Mouse (Mus musculus) thymus, adult 18-20 months (tissue): Measurements from ENCODE around the gene Gnao1.

ENCODE experiments used
- DNase-seq, 2 experiments: peaks; one replicate each; pipeline ENCODE4 v3.0.0; 2022; ENCODE audit warnings: mixed read lengths in 2 of 2

Gene Gnao1

GRCm38 (mm10) chr8:93898570-93898969, 88.8 kb downstream of the Gnao1 start:
- DNase-seq, result no peak

- DNase-seq, result no peak
Measured at GRCm38 (mm10) chr8:93902040-93902439, 92.3 kb downstream of the Gnao1 start.

GRCm38 (mm10) chr8:93906961-93907360, 97.2 kb downstream of the Gnao1 start:
- DNase-seq, result no peak

GRCm38 (mm10) chr8:93907987-93908441, 98.2 kb downstream of the Gnao1 start:
- DNase-seq, result no peak

- DNase-seq, result no peak
Measured at GRCm38 (mm10) chr8:93908546-93908945, 98.8 kb downstream of the Gnao1 start.

GRCm38 (mm10) chr8:93911715-93912555, 102.2 kb downstream of the Gnao1 start:
- DNase-seq, result no peak

GRCm38 (mm10) chr8:93917859-93918421, 108.2 kb downstream of the Gnao1 start:
- no peak for DNase-seq

GRCm38 (mm10) chr8:93918580-93918979, 108.8 kb downstream of the Gnao1 start:
- DNase-seq, result no peak

- DNase-seq, result no peak
Measured at GRCm38 (mm10) chr8:93919422-93919821, 109.7 kb downstream of the Gnao1 start.

- DNase-seq, result no peak
Measured at GRCm38 (mm10) chr8:93919916-93920589, 110.3 kb downstream of the Gnao1 start.

- DNase-seq, result no peak
Measured at GRCm38 (mm10) chr8:93920590-93920948, 110.8 kb downstream of the Gnao1 start.

GRCm38 (mm10) chr8:93923897-93924334, 114.2 kb downstream of the Gnao1 start:
- DNase-seq, result no peak

GRCm38 (mm10) chr8:93925513-93925912, 115.7 kb downstream of the Gnao1 start:
- no peak for DNase-seq

GRCm38 (mm10) chr8:93929233-93929632, 119.5 kb downstream of the Gnao1 start:
- no peak for DNase-seq

GRCm38 (mm10) chr8:93931336-93931735, 121.6 kb downstream of the Gnao1 start:
- DNase-seq, result no peak

GRCm38 (mm10) chr8:93932873-93933272, 123.1 kb downstream of the Gnao1 start:
- peak; percentile 30 to 31 for DNase-seq

GRCm38 (mm10) chr8:93933288-93933687, 123.5 kb downstream of the Gnao1 start:
- DNase-seq, result no peak

GRCm38 (mm10) chr8:93938193-93938592, 128.4 kb downstream of the Gnao1 start:
- DNase-seq, result no peak

- no peak for DNase-seq
Measured at GRCm38 (mm10) chr8:93940542-93941423, 131.0 kb downstream of the Gnao1 start.

GRCm38 (mm10) chr8:93941636-93942054, 131.9 kb downstream of the Gnao1 start:
- no peak for DNase-seq

GRCm38 (mm10) chr8:93945781-93946180, 136.0 kb downstream of the Gnao1 start:
- no peak for DNase-seq

GRCm38 (mm10) chr8:93946397-93946796, 136.6 kb downstream of the Gnao1 start:
- no peak for DNase-seq

GRCm38 (mm10) chr8:93950133-93950532, 140.4 kb downstream of the Gnao1 start:
- no peak for DNase-seq
